Mouse (Mus musculus): ENCODE measurements around the gene Spred3.
"Not testable (repeated sequence)": the region's sequence is repeated elsewhere in the genome, so short reads cannot be mapped to it uniquely, and the experiment has no call there.

Gene Spred3

GRCm38 (mm10) chr7:29168791-29169230 lies 1.4 kb downstream of the Spred3 start:
- no peak for DNase-seq

DNA sequence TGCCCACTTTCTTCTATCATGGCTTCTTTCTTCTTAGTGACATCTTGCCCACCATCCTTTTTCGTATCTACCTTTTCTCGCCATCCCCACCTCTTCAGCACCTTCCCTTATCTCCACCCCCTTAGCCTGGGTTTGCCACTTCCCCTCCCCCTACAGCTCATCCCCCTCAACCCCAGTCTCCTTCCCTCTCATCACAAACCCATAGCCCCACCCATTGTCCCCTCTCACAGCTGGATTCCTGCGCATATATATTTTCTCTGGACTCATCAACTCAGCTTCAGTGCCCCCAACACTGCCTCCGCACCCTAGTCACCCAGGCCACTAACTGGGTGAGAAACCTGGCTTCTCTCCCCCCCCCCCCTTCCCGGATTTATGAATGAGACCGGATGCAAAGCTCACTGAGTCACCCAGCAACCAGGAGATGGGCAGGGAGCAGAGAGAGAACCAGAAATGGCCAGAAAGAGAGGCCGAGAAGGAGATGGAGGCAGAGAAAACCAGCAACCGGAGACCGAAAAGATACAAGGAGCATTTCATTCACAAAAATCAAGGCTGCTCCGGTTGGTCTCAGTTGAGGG lies 2.0 kb downstream of the Spred3 start:
- DNase-seq: no peak

- no peak for DNase-seq
These were observed 2.6 kb downstream of the Spred3 start for GRCm38 (mm10) chr7:29167656-29168055.

- DNase-seq: peak; percentile 49
These were observed 7.3 kb downstream of the Spred3 start for GRCm38 (mm10) chr7:29162750-29163525.

- no peak for DNase-seq
These were observed 7.9 kb downstream of the Spred3 start for GRCm38 (mm10) chr7:29162294-29162693.

DNA sequence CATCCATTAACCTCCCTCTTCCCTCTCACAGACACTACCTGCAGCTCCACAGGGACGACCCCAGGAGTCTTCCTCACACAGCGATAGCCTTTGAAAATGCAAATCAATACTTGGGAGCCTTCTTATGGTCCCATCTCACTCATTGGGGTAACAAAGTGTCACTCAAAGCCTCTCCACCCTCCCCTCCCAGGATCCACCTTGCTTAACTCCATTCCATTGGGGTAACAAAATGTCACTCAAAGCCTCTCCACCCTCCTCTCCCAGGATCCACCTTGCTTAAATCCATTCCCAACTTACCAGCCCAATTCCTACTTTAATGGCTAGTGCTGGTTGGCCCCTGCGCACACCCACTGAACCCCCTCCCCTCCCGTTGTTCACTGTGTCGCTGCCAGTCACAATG lies 11.9 kb downstream of the Spred3 start:
- DNase-seq: no peak

DNA sequence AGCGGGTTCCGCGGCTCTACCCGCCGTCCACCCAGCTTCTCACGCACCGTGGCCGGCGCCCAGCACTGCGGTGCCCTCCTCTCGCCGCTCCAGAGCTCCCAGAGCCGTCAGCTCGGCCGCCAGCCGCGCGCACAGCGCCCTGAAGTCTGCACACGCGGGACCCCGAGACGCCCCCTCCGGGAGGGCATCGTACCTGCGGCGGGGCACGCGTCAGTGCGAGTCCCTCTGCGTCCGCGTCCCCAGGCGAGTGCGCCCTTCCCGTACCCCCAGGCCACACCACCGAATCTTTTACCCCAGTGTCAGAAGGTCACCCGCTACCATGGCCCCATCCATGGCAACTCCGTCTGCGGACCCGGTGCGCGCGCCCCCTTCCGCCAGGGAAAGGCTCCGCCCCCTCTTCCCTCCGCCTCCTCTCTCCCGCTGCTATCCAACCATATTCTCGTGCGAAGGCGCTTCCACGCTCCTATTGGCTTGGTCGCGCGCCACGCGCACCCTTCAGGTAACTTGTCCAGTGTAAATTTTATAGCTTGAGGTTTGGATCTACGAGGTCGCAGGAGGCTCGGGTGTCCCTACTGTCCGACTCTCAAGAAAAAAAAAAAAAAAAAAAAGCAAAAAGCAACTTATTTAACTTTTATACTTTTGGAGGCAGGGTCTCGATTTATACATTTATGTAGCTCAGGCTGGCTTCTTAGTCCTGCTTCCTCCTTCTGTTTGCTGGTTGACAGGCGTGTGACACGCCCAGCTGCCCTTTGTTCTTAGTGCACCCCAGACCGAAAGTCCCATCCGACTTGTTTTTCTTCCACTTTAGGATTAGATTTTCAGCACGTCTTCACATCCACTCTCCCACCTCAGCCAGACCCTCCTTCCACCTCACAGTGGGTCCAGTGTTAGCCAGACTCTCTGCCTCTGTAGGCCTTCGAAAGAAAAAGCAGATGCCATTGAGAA lies 14.1 kb downstream of the Spred3 start, which contains the start of gene Fam98c:
TSS of gene Fam98c (minus strand) at position 397 of the 945 bp plus-strand sequence.
- DNase-seq: peak; percentile 88

DNA sequence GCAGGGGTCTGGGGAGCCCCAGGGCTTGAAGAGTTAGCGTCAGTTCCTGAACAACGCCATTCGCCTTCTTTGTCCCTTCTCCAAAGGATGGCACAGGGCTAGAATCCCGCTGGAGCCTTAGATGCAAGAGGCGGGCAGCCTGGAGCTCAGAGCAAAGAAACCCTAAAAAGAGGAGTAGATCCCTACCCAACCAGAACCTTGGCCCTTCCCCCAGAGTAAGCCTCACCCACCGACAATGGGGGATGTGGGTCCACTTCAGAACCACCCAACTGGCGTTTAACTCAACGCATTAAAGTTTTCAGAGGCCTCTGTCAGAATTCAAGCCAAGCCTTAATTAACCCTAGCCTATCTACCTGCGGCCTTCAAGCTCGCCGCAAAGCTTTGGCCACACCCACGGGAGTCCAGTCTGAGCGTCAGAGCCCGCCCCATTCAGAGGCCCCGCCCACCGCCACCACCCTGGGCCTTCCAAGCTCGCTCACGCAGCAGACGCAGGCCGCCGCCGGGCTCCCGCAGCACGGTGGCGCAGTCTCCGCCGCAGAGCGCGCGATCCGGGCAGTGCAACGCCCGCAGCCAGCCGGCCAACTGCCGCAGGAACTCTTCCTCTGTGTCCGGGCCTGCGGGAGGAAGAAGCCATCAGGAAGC lies 14.9 kb downstream of the Spred3 start:
- DNase-seq: peak; percentile 84

DNA sequence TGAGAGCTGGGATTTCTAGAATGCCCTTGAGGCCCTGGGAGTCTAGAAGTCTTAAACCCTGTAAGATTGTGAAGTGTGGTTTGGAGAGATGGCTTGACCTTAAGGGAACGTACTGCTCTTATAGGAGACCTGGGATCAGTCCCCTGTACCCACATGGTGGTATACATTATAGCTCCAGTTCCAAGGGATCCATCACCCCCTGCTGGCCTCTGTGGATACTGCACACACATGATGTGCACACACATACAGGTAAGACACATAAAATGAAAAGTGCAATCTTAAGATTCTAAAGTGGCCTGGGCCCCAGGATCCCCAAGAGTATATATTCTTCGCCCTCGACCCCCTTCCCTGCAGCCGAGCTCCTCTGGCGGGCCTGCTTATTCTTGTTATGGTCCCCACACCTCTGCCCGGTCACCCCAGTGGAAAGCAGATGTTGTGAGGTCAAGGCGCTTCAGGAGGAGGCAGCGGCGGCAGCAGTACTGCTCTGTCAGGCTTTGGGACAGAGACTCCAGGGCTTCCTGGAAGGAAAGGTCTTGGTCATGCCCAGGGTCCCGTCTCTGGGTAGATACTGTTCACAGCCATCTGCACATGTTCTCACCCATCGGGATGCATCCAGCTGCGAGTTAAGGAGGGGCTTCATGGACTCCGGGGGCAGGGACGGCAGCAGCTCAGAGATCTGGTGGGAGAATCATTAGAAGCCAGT lies 16.0 kb downstream of the Spred3 start:
- no peak for DNase-seq

DNA sequence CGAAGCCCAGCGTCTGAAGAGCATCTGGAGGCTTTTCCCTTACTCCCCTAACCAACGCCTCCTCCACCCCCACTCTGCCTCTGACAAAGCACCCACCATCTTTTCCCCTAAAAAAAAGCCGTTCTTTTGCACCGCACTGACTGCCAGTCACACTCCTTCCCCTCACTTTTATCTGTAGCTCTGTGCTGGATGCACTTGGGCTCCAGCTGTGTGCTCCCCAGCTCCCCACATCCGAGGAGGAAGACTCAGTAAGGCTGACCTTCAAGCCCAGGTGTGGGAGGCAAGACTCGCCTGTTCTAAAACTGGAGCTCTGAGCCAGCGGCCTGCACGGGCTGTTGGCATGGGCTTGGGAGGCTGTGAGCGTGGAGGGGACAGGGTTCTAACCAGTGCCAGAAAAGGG lies 18.7 kb downstream of the Spred3 start:
- DNase-seq: no peak

DNA sequence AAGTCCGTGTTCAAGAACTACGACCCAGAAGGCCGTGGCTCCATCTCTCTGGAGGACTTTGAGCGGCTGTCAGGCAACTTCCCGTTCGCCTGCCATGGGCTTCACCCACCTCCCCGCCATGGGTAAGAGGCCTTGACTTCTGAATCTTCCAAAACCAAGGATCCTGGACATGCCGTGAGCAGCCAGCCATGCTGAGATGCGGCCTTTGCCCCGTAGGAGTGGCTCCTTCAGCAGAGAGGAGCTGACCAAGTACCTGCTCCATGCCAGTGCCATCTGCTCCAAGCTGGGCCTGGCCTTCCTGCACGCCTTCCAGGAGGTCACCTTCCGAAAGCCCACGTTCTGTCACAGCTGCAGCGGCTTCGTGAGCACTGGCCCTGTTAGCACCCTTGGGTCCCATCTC lies 21.4 kb downstream of the Spred3 start:
- DNase-seq: no peak

- no peak for DNase-seq
These were observed 23.4 kb downstream of the Spred3 start for GRCm38 (mm10) chr7:29146625-29147367.

- DNase-seq: no peak
These were observed 26.2 kb downstream of the Spred3 start for GRCm38 (mm10) chr7:29144006-29144405.

GRCm38 (mm10) chr7:29141416-29141815 lies 28.8 kb downstream of the Spred3 start:
- peak; percentile 62 for DNase-seq

- DNase-seq: not testable (repeated sequence)
These were observed 31.0 kb downstream of the Spred3 start for GRCm38 (mm10) chr7:29139237-29139636.

- DNase-seq: no peak
These were observed 32.8 kb downstream of the Spred3 start for GRCm38 (mm10) chr7:29137429-29137828.

DNA sequence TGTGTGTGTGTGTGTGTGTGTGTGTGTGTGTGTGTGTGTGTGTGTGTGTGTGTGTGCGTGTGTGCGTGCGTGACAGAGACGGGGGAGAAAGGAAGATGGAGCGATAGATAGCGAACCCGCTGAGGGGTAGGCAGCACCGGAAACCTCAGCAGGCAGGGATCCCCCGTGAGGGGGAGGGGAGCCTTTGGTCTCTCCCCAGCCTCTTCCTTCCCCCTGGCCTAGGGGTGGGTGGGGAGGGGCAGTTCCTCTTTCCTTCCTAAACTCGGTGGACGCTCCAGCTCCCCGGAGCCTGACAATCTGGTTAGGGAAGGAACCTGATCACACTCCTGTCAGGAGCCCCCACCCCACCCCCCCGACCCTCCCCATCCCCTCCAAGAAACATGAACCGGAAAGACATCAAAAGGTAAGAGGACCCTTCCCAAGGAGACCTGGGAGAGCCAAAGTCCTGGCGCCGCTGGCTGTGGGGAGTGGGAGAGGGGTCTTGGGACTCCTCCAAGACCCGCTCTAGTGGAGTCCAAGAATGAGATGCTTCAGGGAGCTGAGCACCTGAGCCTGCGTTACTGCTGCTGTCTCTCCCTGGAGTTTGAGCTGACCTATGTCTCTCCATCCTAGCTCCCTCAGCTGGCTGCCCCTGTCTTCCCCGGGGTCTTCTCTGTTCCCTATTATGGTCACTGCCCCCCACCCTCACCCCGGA lies 35.4 kb downstream of the Spred3 start, which contains the start of gene Rasgrp4:
TSS of gene Rasgrp4 (plus strand) at position 159 of the 694 bp plus-strand sequence.
- peak; percentile 91 for DNase-seq

DNA sequence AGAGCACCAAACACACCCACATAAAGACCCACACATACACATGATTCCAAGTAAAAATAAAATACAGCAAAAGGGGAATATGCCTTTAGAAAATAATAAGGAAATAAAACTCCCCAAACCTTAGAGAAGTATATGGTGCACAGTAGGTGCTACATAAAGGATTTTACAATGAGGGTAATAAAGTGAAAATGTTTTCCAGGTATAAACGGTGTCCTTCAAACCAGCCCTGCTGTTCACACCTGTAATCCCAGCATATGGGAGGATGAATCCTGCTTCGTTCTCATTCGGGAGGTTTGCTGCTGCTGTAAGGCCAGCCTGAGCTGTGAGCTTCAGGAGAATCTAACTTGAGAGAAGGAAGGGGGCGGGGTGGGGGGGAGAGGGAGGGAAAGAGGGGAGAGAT lies 36.0 kb downstream of the Spred3 start:
- DNase-seq: peak; percentile 35

DNA sequence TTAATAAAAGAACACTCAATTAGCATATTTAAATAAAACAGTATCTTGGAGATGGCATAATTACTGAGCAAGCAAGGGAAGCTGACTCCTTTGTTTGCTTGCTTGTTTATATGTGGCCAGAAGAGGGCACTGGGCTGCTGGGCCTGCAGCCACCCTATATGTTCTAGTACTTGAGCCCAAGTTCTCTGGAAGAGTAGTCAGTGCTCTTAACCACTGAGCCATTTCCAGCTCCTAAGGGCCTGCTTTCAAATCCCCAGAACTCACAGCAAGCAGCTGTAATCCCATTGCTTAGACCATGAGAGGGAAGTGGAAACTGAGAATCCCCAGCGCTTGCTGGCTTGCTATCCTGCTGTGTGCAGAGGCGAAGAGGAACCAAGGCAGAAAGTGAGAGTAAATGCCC lies 41.5 kb downstream of the Spred3 start:
- peak; percentile 45 for DNase-seq

GRCm38 (mm10) chr7:29126173-29126915 lies 43.9 kb downstream of the Spred3 start:
- peak; percentile 88 for DNase-seq
